Mouse (Mus musculus): ENCODE results near the gene Tirap. TPM values are rescaled to one million over a fixed set of nuclear protein-coding genes. Genes with fewer than 3 reads are reported as not detected.

Tirap gene
- polyA plus RNA-seq, 1 experiment from 2014 or later: 12.3 TPM

DNA sequence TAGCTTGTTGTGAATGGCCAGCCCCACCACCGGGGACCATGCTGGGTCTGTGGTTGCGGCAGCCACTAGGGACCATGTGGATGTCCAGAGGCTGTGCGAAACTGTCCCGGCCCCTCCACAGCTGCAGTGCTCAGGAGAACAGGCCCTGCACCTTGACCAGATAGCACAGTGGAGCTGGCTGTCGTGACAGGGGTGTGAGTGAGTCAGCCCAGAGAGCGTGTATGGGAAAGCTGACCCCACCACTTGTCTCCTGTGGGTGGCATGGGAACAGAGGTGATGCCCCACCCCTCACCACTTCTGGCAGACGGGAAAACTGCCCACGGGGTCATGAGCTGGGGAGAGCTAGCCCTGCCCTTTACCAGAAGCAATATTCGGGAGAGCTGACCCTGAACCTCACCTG lies 55.0 kb downstream of the Tirap start:
- ATAC-seq (ENCODE audit: insufficient number of reproducible peaks, low FRiP score, low TSS enrichment, low read depth): no peak
- WGBS: 87% methylated on average over 9 of the region's 9 CpGs
- Histone ChIP-seq H3K36me3 (no peaks in the 10 kb centered on the region), H3K4me2 (replicated peaks) (no peak overlapping the region), H3K27ac (replicated peaks) (no peak overlapping the region), H3K4me1 (0 out of 2 replicates have a peak, but pooled peaks cover 5% of the 10 kb centered on the region), H3K4me3 (replicated peaks) (no peak overlapping the region), H3K9ac (no peak overlapping the region), H3K27me3 (no peaks in the 10 kb centered on the region), H3K9me3 (replicated peaks) (no peaks in the 10 kb centered on the region)

DNA sequence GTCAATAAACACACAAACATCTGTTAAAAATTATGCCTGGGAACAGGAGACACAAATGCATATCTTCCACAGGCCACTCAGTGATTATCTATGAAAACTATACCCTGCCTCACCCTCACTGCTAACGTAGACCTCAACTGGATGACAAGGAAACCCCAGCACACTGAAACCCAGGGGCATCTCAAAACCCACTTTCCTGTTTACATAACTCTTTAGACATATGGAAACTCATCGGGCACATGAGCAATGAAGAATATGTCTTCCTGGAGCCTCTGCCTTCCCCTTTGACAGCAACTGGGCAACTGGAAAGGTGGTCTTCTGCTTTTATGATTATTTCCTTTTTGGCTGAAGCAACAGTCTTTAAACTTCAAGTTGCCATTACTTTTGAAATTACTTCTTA lies 57.9 kb downstream of the Tirap start:
- 56% methylated on average over 2 of the region's 2 CpGs for WGBS
- H3K4me1 ChIP-seq: 0 out of 2 replicates have a peak, but pooled peaks cover 8% of the 10 kb centered on the region
- H3K36me3 ChIP-seq: no peaks in the 10 kb centered on the region
- no peak overlapping the region for H3K9ac ChIP-seq
- no peaks in the 10 kb centered on the region for H3K9me3 ChIP-seq (replicated peaks)
- no peaks in the 10 kb centered on the region for H3K27me3 ChIP-seq
- no peak for ATAC-seq (ENCODE audit: insufficient number of reproducible peaks, low FRiP score, low TSS enrichment, low read depth)
- no peak overlapping the region for H3K4me3 ChIP-seq (replicated peaks)
- no peak overlapping the region for H3K27ac ChIP-seq (replicated peaks)
- H3K4me2 ChIP-seq (replicated peaks): no peak overlapping the region

GRCm38 (mm10) chr9:35139231-35139744 lies 60.8 kb downstream of the Tirap start:
- H3K4me1 ChIP-seq: 0 out of 2 replicates have a peak, but pooled peaks cover 8% of the 10 kb centered on the region
- H3K27me3 ChIP-seq: no peaks in the 10 kb centered on the region
- no peaks in the 10 kb centered on the region for H3K36me3 ChIP-seq
- no peak overlapping the region for H3K27ac ChIP-seq (replicated peaks)
- no peaks in the 10 kb centered on the region for H3K9me3 ChIP-seq (replicated peaks)
- H3K4me3 ChIP-seq (replicated peaks): no peak overlapping the region
- no peak for ATAC-seq (ENCODE audit: insufficient number of reproducible peaks, low FRiP score, low TSS enrichment, low read depth)
- no peak overlapping the region for H3K4me2 ChIP-seq (replicated peaks)
- 52% methylated on average over 5 of the region's 5 CpGs for whole genome bisulfite sequencing
- H3K9ac ChIP-seq: no peak overlapping the region

- WGBS: 53% methylated on average over 7 of the region's 7 CpGs
Measured at GRCm38 (mm10) chr9:35138029-35138428, 62.1 kb downstream of the Tirap start.

DNA sequence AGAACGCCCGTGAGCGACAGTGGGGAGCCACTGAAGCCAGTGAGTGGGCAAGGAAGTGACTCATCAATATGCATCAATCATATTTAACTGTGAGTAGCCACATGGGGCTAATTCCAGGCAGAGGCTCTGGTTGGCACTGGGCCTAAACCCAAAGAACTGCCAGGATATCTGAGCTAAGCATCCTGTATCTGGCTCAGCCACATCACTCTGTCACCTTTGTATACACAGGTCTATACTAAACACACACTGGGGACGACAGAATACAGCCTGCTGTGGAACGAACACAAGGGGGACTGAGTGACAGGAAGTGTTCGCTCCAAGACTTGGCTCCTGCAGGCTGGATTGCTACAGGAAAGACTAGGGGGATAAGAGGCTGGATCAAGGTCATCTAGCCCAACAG lies 64.5 kb downstream of the Tirap start:
- Histone ChIP-seq H3K9ac (no peak overlapping the region), H3K4me3 (replicated peaks) (no peak overlapping the region), H3K4me2 (replicated peaks) (no peak overlapping the region), H3K36me3 (no peaks in the 10 kb centered on the region), H3K27me3 (no peaks in the 10 kb centered on the region), H3K27ac (replicated peaks) (no peak overlapping the region), H3K9me3 (replicated peaks) (no peaks in the 10 kb centered on the region), H3K4me1 (0 out of 2 replicates have a peak, but pooled peaks cover 8% of the 10 kb centered on the region)
- WGBS: 70% methylated on average over 6 of the region's 6 CpGs
- ATAC-seq (ENCODE audit: insufficient number of reproducible peaks, low FRiP score, low TSS enrichment, low read depth): no peak

More at GRCm38 (mm10) chr9:35138029-35138428, 62.1 kb downstream of the Tirap start:
- 0 out of 2 replicates have a peak, but pooled peaks cover 8% of the 10 kb centered on the region for H3K4me1 ChIP-seq
- H3K9me3 ChIP-seq (replicated peaks): no peaks in the 10 kb centered on the region
- no peaks in the 10 kb centered on the region for H3K36me3 ChIP-seq
- no peak overlapping the region for H3K4me2 ChIP-seq (replicated peaks)
- no peak overlapping the region for H3K4me3 ChIP-seq (replicated peaks)
- no peaks in the 10 kb centered on the region for H3K27me3 ChIP-seq
- H3K9ac ChIP-seq: no peak overlapping the region
- no peak for ATAC-seq (ENCODE audit: insufficient number of reproducible peaks, low FRiP score, low TSS enrichment, low read depth)
- H3K27ac ChIP-seq (replicated peaks): no peak overlapping the region

Other genes with a start within 250 kb of the Tirap start
- gene St3gal4, start 81.0 kb downstream of the Tirap start, polyA plus RNA-seq (2015; fragmentation: Nextera tagmentation; extraction: Ambion mirVana): 42.8 and 47.3 TPM in 2 replicates
- gene Dcps, start 24.2 kb downstream of the Tirap start, polyA plus RNA-seq (2015; fragmentation: Nextera tagmentation; extraction: Ambion mirVana): 63.7 and 70.0 TPM in 2 replicates
- 145 and 157 TPM in 2 replicates for gene Srpr, start 116 bp downstream of the Tirap start, polyA plus RNA-seq (2015; fragmentation: Nextera tagmentation; extraction: Ambion mirVana)
- 36.4 and 40.8 TPM in 2 replicates for gene Foxred1, start 10.8 kb upstream of the Tirap start, polyA plus RNA-seq (2015; fragmentation: Nextera tagmentation; extraction: Ambion mirVana)
- 38.1 and 41.8 TPM in 2 replicates for gene Fam118b, start 67.5 kb upstream of the Tirap start, polyA plus RNA-seq (2015; fragmentation: Nextera tagmentation; extraction: Ambion mirVana)
- gene Rpusd4, start 67.6 kb upstream of the Tirap start, polyA plus RNA-seq (2015; fragmentation: Nextera tagmentation; extraction: Ambion mirVana): 25.9 and 27.0 TPM in 2 replicates
- 15.3 and 16.3 TPM in 2 replicates for gene Cdon, start 220.8 kb upstream of the Tirap start, polyA plus RNA-seq (2015; fragmentation: Nextera tagmentation; extraction: Ambion mirVana)